Mouse (Mus musculus): ENCODE measurements around the gene A930018P22Rik. TPM values are rescaled to one million over a fixed set of nuclear protein-coding genes. Genes with fewer than 3 reads are reported as not detected.

A930018P22Rik gene
- polyA plus RNA-seq, 1 experiment from 2014 or later, result not detected

GRCm38 (mm10) chr2:104119097-104119496, 3.5 kb upstream of the A930018P22Rik start:
- H3K4me2 ChIP-seq (ENCODE audit: low read length), result no peak overlapping the region
- no peak overlapping the region for H3K9ac ChIP-seq (ENCODE audit: low read length)
- H3K27ac ChIP-seq (replicated peaks in 1 of 2; ENCODE audit: control insufficient read depth in 1 of 2, insufficient read depth in 1 of 2, low read depth in 2 of 2, low read length in 2 of 2), result no peak overlapping the region
- H3K9me3 ChIP-seq (ENCODE audit: control insufficient read depth, low read length), result no peaks in the 10 kb centered on the region
- WGBS, result 83% methylated on average over 1 of the region's 1 CpGs
- H3K4me3 ChIP-seq (ENCODE audit: control insufficient read depth in 1 of 2, insufficient read depth in 1 of 2, low read depth in 1 of 2, low read length in 2 of 2), result no peak overlapping the region
- peaks cover 1% of the 10 kb centered on the region; the same call in 1 of the 2 replicates for H3K36me3 ChIP-seq (ENCODE audit: control insufficient read depth, insufficient read depth, low read length)
- ATAC-seq (ENCODE audit: insufficient number of reproducible peaks, insufficient read depth, low FRiP score, low read depth), result no peak
- H3K27me3 ChIP-seq (ENCODE audit: control insufficient read depth, insufficient read depth, low read length), result no peaks in the 10 kb centered on the region
- peaks cover 19 to 39% of the 10 kb centered on the region in 2 experiments for H3K4me1 ChIP-seq (ENCODE audit: control insufficient read depth in 2 of 2, insufficient read depth in 2 of 2, low read length in 2 of 2)

GRCm38 (mm10) chr2:104120312-104120711, 2.3 kb upstream of the A930018P22Rik start:
- H3K4me2 ChIP-seq (ENCODE audit: low read length), result peak overlapping the region; percentile 7; the same call in 1 of the 2 replicates
- no peak overlapping the region for H3K9ac ChIP-seq (ENCODE audit: low read length)

GRCm38 (mm10) chr2:104121681-104122504, 676 bp upstream of the A930018P22Rik start:
- ATAC-seq (ENCODE audit: insufficient number of reproducible peaks, insufficient read depth, low FRiP score, low read depth), result no peak
- H3K4me3 ChIP-seq (ENCODE audit: control insufficient read depth in 1 of 2, insufficient read depth in 1 of 2, low read depth in 1 of 2, low read length in 2 of 2), result peak overlapping the region; percentile 70 to 81; a peak in 2 of 4 replicates
- H3K27me3 ChIP-seq (ENCODE audit: control insufficient read depth, insufficient read depth, low read length), result no peaks in the 10 kb centered on the region
- H3K9me3 ChIP-seq (ENCODE audit: control insufficient read depth, low read length), result no peaks in the 10 kb centered on the region
- H3K36me3 ChIP-seq (ENCODE audit: control insufficient read depth, insufficient read depth, low read length), result no peaks in the 10 kb centered on the region
- H3K9ac ChIP-seq (ENCODE audit: low read length), result 0 out of 2 replicates have a peak overlapping the region, but pooled peaks have one; percentile 40
- WGBS, result 71% methylated on average over 8 of the region's 8 CpGs
- peak overlapping the region; percentile 83 for H3K4me2 ChIP-seq (ENCODE audit: low read length)
- H3K27ac ChIP-seq (replicated peaks in 1 of 2; ENCODE audit: control insufficient read depth in 1 of 2, insufficient read depth in 1 of 2, low read depth in 2 of 2, low read length in 2 of 2), result peak overlapping the region; percentile 79 to 85
- peaks cover 22 to 50% of the 10 kb centered on the region in 2 experiments for H3K4me1 ChIP-seq (ENCODE audit: control insufficient read depth in 2 of 2, insufficient read depth in 2 of 2, low read length in 2 of 2)

More at GRCm38 (mm10) chr2:104120312-104120711, 2.3 kb upstream of the A930018P22Rik start:
- peak overlapping the region; percentile 51 to 59 for H3K27ac ChIP-seq (replicated peaks in 1 of 2; ENCODE audit: control insufficient read depth in 1 of 2, insufficient read depth in 1 of 2, low read depth in 2 of 2, low read length in 2 of 2)
- H3K4me1 ChIP-seq (ENCODE audit: control insufficient read depth in 2 of 2, insufficient read depth in 2 of 2, low read length in 2 of 2), result peaks cover 22 to 50% of the 10 kb centered on the region in 2 experiments
- H3K27me3 ChIP-seq (ENCODE audit: control insufficient read depth, insufficient read depth, low read length), result no peaks in the 10 kb centered on the region
- no peaks in the 10 kb centered on the region for H3K36me3 ChIP-seq (ENCODE audit: control insufficient read depth, insufficient read depth, low read length)
- WGBS, result 42% methylated on average over 6 of the region's 6 CpGs
- H3K4me3 ChIP-seq (ENCODE audit: control insufficient read depth in 1 of 2, insufficient read depth in 1 of 2, low read depth in 1 of 2, low read length in 2 of 2), result no peak overlapping the region
- H3K9me3 ChIP-seq (ENCODE audit: control insufficient read depth, low read length), result no peaks in the 10 kb centered on the region
- ATAC-seq (ENCODE audit: insufficient number of reproducible peaks, insufficient read depth, low FRiP score, low read depth), result no peak

GRCm38 (mm10) chr2:104123540-104123939, 971 bp downstream of the A930018P22Rik start:
- Histone ChIP-seq H3K4me1 (ENCODE audit: control insufficient read depth in 2 of 2, insufficient read depth in 2 of 2, low read length in 2 of 2) (peaks cover 22 to 48% of the 10 kb centered on the region in 2 experiments), H3K9ac (ENCODE audit: low read length) (peak overlapping the region; percentile 85), H3K36me3 (ENCODE audit: control insufficient read depth, insufficient read depth, low read length) (no peaks in the 10 kb centered on the region), H3K4me2 (ENCODE audit: low read length) (peak overlapping the region; percentile 83), H3K27ac (replicated peaks in 1 of 2; ENCODE audit: control insufficient read depth in 1 of 2, insufficient read depth in 1 of 2, low read depth in 2 of 2, low read length in 2 of 2) (no peak overlapping the region), H3K4me3 (ENCODE audit: control insufficient read depth in 1 of 2, insufficient read depth in 1 of 2, low read depth in 1 of 2, low read length in 2 of 2) (peak overlapping the region in 1 of 2 experiments; percentile 70; a peak in 2 of 4 replicates), H3K27me3 (ENCODE audit: control insufficient read depth, insufficient read depth, low read length) (no peaks in the 10 kb centered on the region), H3K9me3 (ENCODE audit: control insufficient read depth, low read length) (no peaks in the 10 kb centered on the region)
- ATAC-seq (ENCODE audit: insufficient number of reproducible peaks, insufficient read depth, low FRiP score, low read depth), result no peak
- 54% methylated on average over 3 of the region's 3 CpGs for WGBS

- Histone ChIP-seq H3K9me3 (ENCODE audit: control insufficient read depth, low read length) (no peaks in the 10 kb centered on the region), H3K9ac (ENCODE audit: low read length) (no peak overlapping the region; the same call in 1 of the 2 replicates), H3K4me3 (ENCODE audit: control insufficient read depth in 1 of 2, insufficient read depth in 1 of 2, low read depth in 1 of 2, low read length in 2 of 2) (no peak overlapping the region), H3K36me3 (ENCODE audit: control insufficient read depth, insufficient read depth, low read length) (no peaks in the 10 kb centered on the region), H3K27me3 (ENCODE audit: control insufficient read depth, insufficient read depth, low read length) (no peaks in the 10 kb centered on the region), H3K4me2 (ENCODE audit: low read length) (no peak overlapping the region), H3K27ac (replicated peaks in 1 of 2; ENCODE audit: control insufficient read depth in 1 of 2, insufficient read depth in 1 of 2, low read depth in 2 of 2, low read length in 2 of 2) (no peak overlapping the region), H3K4me1 (ENCODE audit: control insufficient read depth in 2 of 2, insufficient read depth in 2 of 2, low read length in 2 of 2) (peaks cover 22 to 43% of the 10 kb centered on the region in 2 experiments)
- ATAC-seq (ENCODE audit: insufficient number of reproducible peaks, insufficient read depth, low FRiP score, low read depth), result no peak
- WGBS, result 76% methylated on average over 5 of the region's 5 CpGs
Observed at GRCm38 (mm10) chr2:104124071-104124470, 1.5 kb downstream of the A930018P22Rik start.

GRCm38 (mm10) chr2:104128803-104129531, 6.4 kb downstream of the A930018P22Rik start:
- no peaks in the 10 kb centered on the region for H3K27me3 ChIP-seq (ENCODE audit: control insufficient read depth, insufficient read depth, low read length)
- no peak overlapping the region for H3K4me2 ChIP-seq (ENCODE audit: low read length)
- H3K9me3 ChIP-seq (ENCODE audit: control insufficient read depth, low read length), result no peaks in the 10 kb centered on the region
- H3K4me1 ChIP-seq (ENCODE audit: control insufficient read depth in 2 of 2, insufficient read depth in 2 of 2, low read length in 2 of 2), result peaks cover 8 to 17% of the 10 kb centered on the region in 2 experiments
- H3K36me3 ChIP-seq (ENCODE audit: control insufficient read depth, insufficient read depth, low read length), result no peaks in the 10 kb centered on the region
- no peak overlapping the region for H3K9ac ChIP-seq (ENCODE audit: low read length)
- 88% methylated on average over 13 of the region's 13 CpGs for WGBS
- no peak overlapping the region for H3K27ac ChIP-seq (replicated peaks in 1 of 2; ENCODE audit: control insufficient read depth in 1 of 2, insufficient read depth in 1 of 2, low read depth in 2 of 2, low read length in 2 of 2)
- no peak for ATAC-seq (ENCODE audit: insufficient number of reproducible peaks, insufficient read depth, low FRiP score, low read depth)
- H3K4me3 ChIP-seq (ENCODE audit: control insufficient read depth in 1 of 2, insufficient read depth in 1 of 2, low read depth in 1 of 2, low read length in 2 of 2), result no peak overlapping the region

- 39% methylated on average over 6 of the region's 6 CpGs for WGBS
Observed at GRCm38 (mm10) chr2:104130165-104130564, 7.6 kb downstream of the A930018P22Rik start.

More at GRCm38 (mm10) chr2:104130165-104130564, 7.6 kb downstream of the A930018P22Rik start:
- ATAC-seq (ENCODE audit: insufficient number of reproducible peaks, insufficient read depth, low FRiP score, low read depth), result no peak
- Histone ChIP-seq H3K4me2 (ENCODE audit: low read length) (no peak overlapping the region), H3K4me1 (ENCODE audit: control insufficient read depth in 2 of 2, insufficient read depth in 2 of 2, low read length in 2 of 2) (peaks cover 5 to 7% of the 10 kb centered on the region in 2 experiments; a peak in 3 of 4 replicates), H3K9me3 (ENCODE audit: control insufficient read depth, low read length) (no peaks in the 10 kb centered on the region), H3K27ac (replicated peaks in 1 of 2; ENCODE audit: control insufficient read depth in 1 of 2, insufficient read depth in 1 of 2, low read depth in 2 of 2, low read length in 2 of 2) (no peak overlapping the region), H3K36me3 (ENCODE audit: control insufficient read depth, insufficient read depth, low read length) (no peaks in the 10 kb centered on the region), H3K27me3 (ENCODE audit: control insufficient read depth, insufficient read depth, low read length) (no peaks in the 10 kb centered on the region), H3K9ac (ENCODE audit: low read length) (no peak overlapping the region), H3K4me3 (ENCODE audit: control insufficient read depth in 1 of 2, insufficient read depth in 1 of 2, low read depth in 1 of 2, low read length in 2 of 2) (no peak overlapping the region)
